Mouse (Mus musculus) liver, adult (tissue): ENCODE measurements around the gene Gpsm2.
A peak's percentile ranks its signal among the peaks of the same experiment; 100 is the strongest.

ENCODE experiments used
- GATA4 ChIP-seq: IDR thresholded peaks from 2 replicates; pipeline ENCODE4 v1.6.1; 2014; ENCODE audit warnings: mild to moderate bottlenecking, low read length; ENCODE audit not compliant: insufficient replicate concordance

Gene Gpsm2

GRCm38 (mm10) chr3:108751061-108751460 is 29.0 kb upstream of the Gpsm2 start:
- no peak for TF ChIP-seq GATA4

- TF ChIP-seq GATA4, result no peak
Measured at GRCm38 (mm10) chr3:108744060-108744459, 22.0 kb upstream of the Gpsm2 start.

DNA sequence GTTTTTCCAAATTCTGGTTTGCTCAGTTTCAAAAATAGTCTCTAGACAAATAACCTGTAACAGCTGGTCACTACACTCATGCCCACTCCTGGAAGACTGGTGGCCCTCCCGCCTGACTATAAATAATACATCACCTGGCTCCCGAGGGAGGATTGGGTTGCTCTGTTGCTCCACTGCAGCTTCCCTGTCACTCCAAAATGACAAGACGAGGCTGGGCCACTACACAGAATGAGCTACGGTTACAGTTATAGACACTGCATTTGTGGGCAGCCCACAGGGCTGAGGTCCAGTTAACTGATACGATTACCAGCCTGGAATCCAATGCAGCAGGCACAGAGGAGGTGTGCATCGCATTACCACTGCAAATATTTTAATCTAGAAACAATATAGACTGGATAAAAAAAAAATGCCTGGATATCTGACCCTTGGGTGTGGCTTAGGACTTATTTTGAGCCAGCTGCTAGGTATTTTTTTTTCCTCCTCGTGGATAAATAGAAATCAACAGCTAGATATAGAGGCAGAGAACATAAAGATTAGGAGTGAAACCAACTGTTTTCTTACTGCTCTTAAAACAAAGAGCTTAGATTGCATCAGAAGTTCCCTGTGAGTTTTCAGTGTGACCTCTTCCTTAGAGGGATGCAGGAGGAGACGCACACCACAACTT is 17.1 kb upstream of the Gpsm2 start, which contains the start of gene Aknad1:
Gene Aknad1, plus strand, starts transcription at position 614 of the 664 bp plus-strand sequence.
- no peak for TF ChIP-seq GATA4

DNA sequence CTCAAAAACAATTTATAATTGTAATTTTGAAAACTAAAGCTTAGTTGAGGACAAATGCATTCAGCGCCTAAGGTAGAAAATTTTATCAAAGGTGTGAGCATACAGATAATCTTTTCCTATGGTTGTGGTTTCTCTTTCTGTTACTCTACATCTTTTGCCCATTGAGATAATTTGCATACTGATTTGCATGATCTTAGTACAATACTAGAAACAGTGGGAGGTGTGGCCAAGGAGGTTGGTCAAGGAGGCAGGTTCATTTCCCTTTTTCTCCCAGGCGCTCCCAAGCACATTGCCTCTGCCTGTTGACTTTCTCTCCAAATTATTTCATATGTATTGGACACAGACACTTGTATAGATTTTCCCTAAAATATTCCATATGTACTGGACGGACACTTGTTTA is 15.7 kb upstream of the Gpsm2 start:
- TF ChIP-seq GATA4, result no peak

- no peak for TF ChIP-seq GATA4
Measured at GRCm38 (mm10) chr3:108730316-108730715, 8.2 kb upstream of the Gpsm2 start.

DNA sequence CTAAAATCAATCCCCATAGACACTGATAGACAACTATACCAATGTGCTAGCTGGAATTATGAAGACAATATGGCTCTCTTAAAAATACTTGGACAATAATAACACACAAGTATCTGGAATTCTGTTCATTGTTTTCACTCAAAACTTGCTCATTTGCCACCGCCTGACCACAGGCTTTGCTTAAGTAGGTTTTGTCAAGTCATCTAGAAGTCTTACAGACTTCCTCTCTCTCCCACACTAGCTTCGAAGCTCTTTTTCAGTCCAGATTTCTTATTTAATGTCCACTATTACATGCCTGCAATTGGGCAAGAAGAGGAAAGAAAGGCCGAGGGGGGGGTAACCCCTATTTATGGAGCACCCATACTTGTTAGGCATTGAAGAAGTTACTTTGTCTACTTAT is 5.7 kb upstream of the Gpsm2 start:
- no peak for TF ChIP-seq GATA4

DNA sequence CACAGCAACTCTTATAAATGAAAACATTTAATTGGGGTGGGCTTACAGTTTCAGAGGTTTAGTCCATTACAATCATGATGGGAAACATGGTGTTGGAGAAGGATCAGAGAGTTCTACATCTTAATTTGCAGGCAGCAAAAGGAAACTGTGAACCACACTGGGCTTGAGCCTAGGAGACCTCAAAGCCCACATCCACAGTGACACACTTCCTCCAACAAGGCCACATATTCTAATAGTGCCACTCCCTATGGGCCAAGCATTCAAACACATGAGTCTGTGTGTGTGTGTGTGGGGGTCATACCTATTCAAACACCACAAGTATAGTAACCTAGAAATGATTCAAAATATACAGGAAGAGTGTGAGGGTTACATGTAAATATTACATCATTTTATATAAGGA is 5.2 kb upstream of the Gpsm2 start:
- TF ChIP-seq GATA4, result no peak

GRCm38 (mm10) chr3:108726413-108726812 is 4.3 kb upstream of the Gpsm2 start:
- no peak for TF ChIP-seq GATA4

DNA sequence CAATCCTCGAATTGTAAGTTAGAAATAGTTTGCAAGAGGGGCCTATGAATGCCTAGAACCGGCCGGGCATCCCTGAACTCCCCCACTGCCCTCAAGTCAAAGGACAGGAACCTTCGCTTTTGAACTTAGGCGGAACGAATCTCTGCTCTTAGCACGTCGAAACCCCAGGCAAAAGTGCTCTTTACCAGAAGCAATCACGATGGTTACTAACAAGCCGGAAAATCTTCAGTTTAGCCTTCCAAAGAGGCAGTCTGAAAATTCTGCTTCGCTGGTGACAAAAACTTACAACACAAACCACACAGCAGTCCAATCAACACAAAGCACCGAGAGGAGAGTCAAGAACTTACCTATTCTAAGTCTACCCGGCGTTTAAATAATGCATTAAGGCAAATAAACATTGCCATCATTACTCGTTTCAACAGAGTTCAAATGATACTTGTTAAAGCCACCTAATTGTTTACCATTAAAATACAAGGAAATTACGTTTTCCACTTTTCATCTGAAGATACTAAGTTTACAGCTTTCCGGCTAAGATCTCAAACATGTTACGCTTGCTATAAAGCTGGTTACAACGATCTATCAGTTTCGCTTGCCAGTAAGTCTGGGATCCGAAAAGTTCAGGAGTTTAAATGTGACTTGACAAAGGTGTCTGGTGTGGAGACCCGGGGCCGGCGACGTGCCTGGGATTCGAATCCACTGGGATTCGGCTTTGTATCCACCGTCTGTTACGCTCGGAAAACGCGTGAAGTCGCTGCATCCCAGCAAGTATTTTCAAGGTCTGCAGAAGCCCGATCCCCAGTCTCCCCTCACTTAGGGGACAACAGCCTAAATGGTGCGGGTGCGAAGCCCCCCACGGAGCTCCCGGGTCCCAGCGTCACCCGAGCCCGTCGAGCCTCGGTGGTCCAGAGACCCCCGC is 775 bp downstream of the Gpsm2 start:
- TF ChIP-seq GATA4, result no peak

DNA sequence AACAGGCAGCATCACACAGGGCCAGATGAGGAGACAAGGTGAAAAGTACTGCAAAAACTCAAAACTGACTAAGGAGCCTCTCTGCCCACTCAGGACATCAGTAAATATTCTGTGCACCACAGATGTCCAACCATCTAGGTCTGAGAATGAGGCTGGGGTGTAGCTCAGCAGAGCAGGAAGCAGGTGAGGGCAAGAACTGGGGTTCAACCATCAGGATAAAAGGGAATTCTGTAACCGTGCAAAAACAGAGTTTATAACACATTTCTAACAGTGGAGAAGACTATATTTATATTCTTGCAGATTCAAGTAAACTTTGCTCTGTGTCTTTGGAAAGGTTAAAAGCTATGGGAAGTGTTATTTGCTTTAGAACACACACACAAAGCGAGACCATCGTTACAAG is 2.3 kb downstream of the Gpsm2 start:
- TF ChIP-seq GATA4, result no peak

GRCm38 (mm10) chr3:108719357-108719756 is 2.8 kb downstream of the Gpsm2 start:
- no peak for TF ChIP-seq GATA4

GRCm38 (mm10) chr3:108717896-108718502 is 4.1 kb downstream of the Gpsm2 start:
- TF ChIP-seq GATA4, result no peak

GRCm38 (mm10) chr3:108714837-108715236 is 7.3 kb downstream of the Gpsm2 start:
- peak; percentile 95 for TF ChIP-seq GATA4

GRCm38 (mm10) chr3:108713065-108713675 is 8.9 kb downstream of the Gpsm2 start:
- TF ChIP-seq GATA4, result no peak; the same call in 1 of the 2 replicates

- no peak for TF ChIP-seq GATA4
Measured at GRCm38 (mm10) chr3:108711296-108711695, 10.8 kb downstream of the Gpsm2 start.

- no peak for TF ChIP-seq GATA4
Measured at GRCm38 (mm10) chr3:108702789-108703188, 19.3 kb downstream of the Gpsm2 start.

GRCm38 (mm10) chr3:108701256-108701655 is 20.9 kb downstream of the Gpsm2 start:
- no peak for TF ChIP-seq GATA4
